Mouse (Mus musculus): ENCODE measurements around the gene Tmem104. TPM values are rescaled to one million over a fixed set of nuclear protein-coding genes. Genes with fewer than 3 reads are reported as not detected.
A peak's percentile ranks its signal among the peaks of the same experiment; 100 is the strongest.

The Tmem104 gene
- polyA plus RNA-seq, 1 experiment: 21.0 TPM

- Histone ChIP-seq H3K4me3 (ENCODE audit: low read depth, low read length) (peak overlapping the region; percentile 49), H3K27ac (ENCODE audit: insufficient read depth, low read depth, low read length) (peak overlapping the region; percentile 45), H3K27me3 (ENCODE audit: control insufficient read depth, insufficient read depth, low read length) (0 out of 2 replicates have a peak, but pooled peaks cover 6% of the 10 kb centered on the region), H3K4me1 (ENCODE audit: control insufficient read depth, insufficient read depth, insufficient read length, low read length) (peaks cover 6% of the 10 kb centered on the region), H3K36me3 (ENCODE audit: control insufficient read depth, insufficient read depth, low read length) (no peaks in the 10 kb centered on the region)
- under 1% methylated on average over 35 of the region's 35 CpGs for WGBS
- peak; percentile 90 for TF ChIP-seq CTCF (IDR thresholded peaks at IDR 0.05; ENCODE audit: extremely low read depth, insufficient read length, insufficient replicate concordance, low read depth, low read length)
- peak; percentile 74 for TF ChIP-seq POLR2A (IDR thresholded peaks at IDR 0.05; ENCODE audit: low read depth, low read length)
These were observed 33.5 kb upstream of the Tmem104 start for GRCm38 (mm10) chr11:115153699-115154292.

- H3K36me3 ChIP-seq (ENCODE audit: control insufficient read depth, insufficient read depth, low read length): no peaks in the 10 kb centered on the region
- peak overlapping the region; percentile 43 for H3K4me3 ChIP-seq (ENCODE audit: low read depth, low read length)
- H3K27ac ChIP-seq (ENCODE audit: insufficient read depth, low read depth, low read length): peak overlapping the region; percentile 10; the same call in 1 of the 2 replicates
- no peak for TF ChIP-seq POLR2A (IDR thresholded peaks at IDR 0.05; ENCODE audit: low read depth, low read length)
- TF ChIP-seq CTCF (IDR thresholded peaks at IDR 0.05; ENCODE audit: extremely low read depth, insufficient read length, insufficient replicate concordance, low read depth, low read length): no peak
- 0 out of 2 replicates have a peak, but pooled peaks cover 6% of the 10 kb centered on the region for H3K27me3 ChIP-seq (ENCODE audit: control insufficient read depth, insufficient read depth, low read length)
- peaks cover 13% of the 10 kb centered on the region for H3K4me1 ChIP-seq (ENCODE audit: control insufficient read depth, insufficient read depth, insufficient read length, low read length)
- 9% methylated on average over 5 of the region's 5 CpGs for WGBS
These were observed 32.1 kb upstream of the Tmem104 start for GRCm38 (mm10) chr11:115155053-115155634.

GRCm38 (mm10) chr11:115157933-115158719 is 29.2 kb upstream of the Tmem104 start:
- WGBS: 30% methylated on average over 12 of the region's 12 CpGs
- Histone ChIP-seq H3K4me1 (ENCODE audit: control insufficient read depth, insufficient read depth, insufficient read length, low read length) (peaks cover 29% of the 10 kb centered on the region), H3K4me3 (ENCODE audit: low read depth, low read length) (no peak overlapping the region), H3K27me3 (ENCODE audit: control insufficient read depth, insufficient read depth, low read length) (0 out of 2 replicates have a peak, but pooled peaks cover 6% of the 10 kb centered on the region), H3K36me3 (ENCODE audit: control insufficient read depth, insufficient read depth, low read length) (no peaks in the 10 kb centered on the region), H3K27ac (ENCODE audit: insufficient read depth, low read depth, low read length) (peak overlapping the region; percentile 47)
- TF ChIP-seq POLR2A (IDR thresholded peaks at IDR 0.05; ENCODE audit: low read depth, low read length) (no peak), CTCF (IDR thresholded peaks at IDR 0.05; ENCODE audit: extremely low read depth, insufficient read length, insufficient replicate concordance, low read depth, low read length) (no peak)

GRCm38 (mm10) chr11:115160016-115160797 is 27.1 kb upstream of the Tmem104 start:
- Histone ChIP-seq H3K27ac (ENCODE audit: insufficient read depth, low read depth, low read length) (peak overlapping the region; percentile 95), H3K4me3 (ENCODE audit: low read depth, low read length) (no peak overlapping the region), H3K27me3 (ENCODE audit: control insufficient read depth, insufficient read depth, low read length) (0 out of 2 replicates have a peak, but pooled peaks cover 3% of the 10 kb centered on the region), H3K4me1 (ENCODE audit: control insufficient read depth, insufficient read depth, insufficient read length, low read length) (peaks cover 24% of the 10 kb centered on the region), H3K36me3 (ENCODE audit: control insufficient read depth, insufficient read depth, low read length) (no peaks in the 10 kb centered on the region)
- TF ChIP-seq POLR2A (IDR thresholded peaks at IDR 0.05; ENCODE audit: low read depth, low read length) (no peak), CTCF (IDR thresholded peaks at IDR 0.05; ENCODE audit: extremely low read depth, insufficient read length, insufficient replicate concordance, low read depth, low read length) (peak; percentile 84; the same call in 1 of the 2 replicates)
- WGBS: 44% methylated on average over 11 of the region's 11 CpGs

GRCm38 (mm10) chr11:115160883-115161577 is 26.3 kb upstream of the Tmem104 start:
- Histone ChIP-seq H3K27me3 (ENCODE audit: control insufficient read depth, insufficient read depth, low read length) (no peaks in the 10 kb centered on the region), H3K4me3 (ENCODE audit: low read depth, low read length) (peak overlapping the region; percentile 29), H3K36me3 (ENCODE audit: control insufficient read depth, insufficient read depth, low read length) (peaks cover 7% of the 10 kb centered on the region), H3K4me1 (ENCODE audit: control insufficient read depth, insufficient read depth, insufficient read length, low read length) (peaks cover 24% of the 10 kb centered on the region), H3K27ac (ENCODE audit: insufficient read depth, low read depth, low read length) (peak overlapping the region; percentile 95)
- WGBS: 10% methylated on average over 10 of the region's 10 CpGs
- TF ChIP-seq CTCF (IDR thresholded peaks at IDR 0.05; ENCODE audit: extremely low read depth, insufficient read length, insufficient replicate concordance, low read depth, low read length) (peak; percentile 98), POLR2A (IDR thresholded peaks at IDR 0.05; ENCODE audit: low read depth, low read length) (no peak)

GRCm38 (mm10) chr11:115161578-115162204 is 25.6 kb upstream of the Tmem104 start:
- WGBS: 32% methylated on average over 9 of the region's 9 CpGs
- peak overlapping the region; percentile 29 for H3K4me3 ChIP-seq (ENCODE audit: low read depth, low read length)
- H3K4me1 ChIP-seq (ENCODE audit: control insufficient read depth, insufficient read depth, insufficient read length, low read length): peaks cover 24% of the 10 kb centered on the region
- H3K27me3 ChIP-seq (ENCODE audit: control insufficient read depth, insufficient read depth, low read length): no peaks in the 10 kb centered on the region
- peaks cover 10% of the 10 kb centered on the region for H3K36me3 ChIP-seq (ENCODE audit: control insufficient read depth, insufficient read depth, low read length)
- peak overlapping the region; percentile 95 for H3K27ac ChIP-seq (ENCODE audit: insufficient read depth, low read depth, low read length)
- peak; percentile 38; the same call in 1 of the 2 replicates for TF ChIP-seq POLR2A (IDR thresholded peaks at IDR 0.05; ENCODE audit: low read depth, low read length)
- no peak for TF ChIP-seq CTCF (IDR thresholded peaks at IDR 0.05; ENCODE audit: extremely low read depth, insufficient read length, insufficient replicate concordance, low read depth, low read length)
